In the genomic region with DNA sequence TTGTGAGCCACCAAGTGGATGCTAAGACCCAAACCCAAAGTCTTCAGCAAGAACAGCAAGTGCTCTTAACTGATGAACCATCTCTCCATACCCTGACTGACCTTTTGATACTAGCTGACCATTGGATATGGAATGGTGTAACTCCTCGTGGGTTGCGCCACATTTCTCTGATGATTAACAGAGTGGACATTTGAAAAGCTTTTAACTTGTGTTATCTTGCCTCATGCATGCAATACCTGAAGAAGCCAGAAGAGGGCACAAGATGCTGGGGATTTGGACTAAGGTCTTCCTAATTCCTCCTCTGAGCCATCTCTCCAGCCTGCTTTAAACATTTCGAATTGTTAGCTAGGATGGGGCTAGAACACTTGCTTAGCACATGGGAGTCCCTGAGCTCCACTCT, we compare ENCODE assay signal across 9 mouse cellular contexts. TPM values are rescaled to one million over a fixed set of nuclear protein-coding genes. Genes with fewer than 3 reads are reported as not detected.
DNase-seq lines count a peak whose midpoint lies in the region; ATAC-seq lines count a peak whose summit lies in the region.
"Had no signal": no experiment of that assay in that cellular context is flagged by ENCODE, and none has a peak within 500 bp of the region (broad histone marks: within the 10 kb centered on the region; RNA-seq: fewer than 3 reads in every experiment).

No protein-coding gene starts in this region.

- no peaks in the 10 kb centered on the region for H3K9me3 ChIP-seq in kidney, embryonic 14.5 days (ENCODE audit: control insufficient read depth, low read length)
- H3K9me3 ChIP-seq: embryonic facial prominence, embryonic 13.5 days had no signal

- WGBS in kidney, embryonic 14.5 days: 88% methylated on average over 3 of the region's 3 CpGs

- no peaks in the 10 kb centered on the region for H3K27me3 ChIP-seq in kidney, embryonic 14.5 days (ENCODE audit: control insufficient read depth, insufficient read depth, low read length)
- H3K27me3 ChIP-seq: embryonic facial prominence, embryonic 13.5 days had no signal

- no peak overlapping the region for H3K9ac ChIP-seq in kidney, embryonic 14.5 days (ENCODE audit: low read depth, low read length)
- H3K9ac ChIP-seq: embryonic facial prominence, embryonic 13.5 days had no signal

- no peak overlapping the region for H3K27ac ChIP-seq in kidney, embryonic 14.5 days (ENCODE audit: low read depth, low read length)
- H3K27ac ChIP-seq: embryonic facial prominence, embryonic 13.5 days had no signal

- no peaks in the 10 kb centered on the region for H3K4me1 ChIP-seq in kidney, embryonic 14.5 days (ENCODE audit: control insufficient read depth, insufficient read depth, low read length)
- H3K4me1 ChIP-seq: embryonic facial prominence, embryonic 13.5 days had no signal

- no peak overlapping the region for H3K4me2 ChIP-seq in kidney, embryonic 14.5 days (replicated peaks; ENCODE audit: low read depth, low read length)
- H3K4me2 ChIP-seq: embryonic facial prominence, embryonic 13.5 days had no signal

- H3K36me3 ChIP-seq in kidney, embryonic 14.5 days (ENCODE audit: control insufficient read depth, insufficient read depth, low read length): peaks cover 21% of the 10 kb centered on the region

- no peak overlapping the region for H3K4me3 ChIP-seq in kidney, embryonic 14.5 days (ENCODE audit: low read length)
- H3K4me3 ChIP-seq: embryonic facial prominence, embryonic 13.5 days had no signal

- no peak for ATAC-seq in kidney, embryonic 14.5 days (ENCODE audit: low FRiP score, low TSS enrichment)
- ATAC-seq in frontal cortex, adult (ENCODE audit: low TSS enrichment): peak; percentile 48

- DNase-seq in kidney, adult 11 months: peak; percentile 64
- peak; percentile 83 for DNase-seq in ES-CJ7 (ENCODE audit: low read depth, low spot score)
- peak; percentile 72 for DNase-seq in brain, adult 2 months (ENCODE audit: low read depth, low spot score)
- DNase-seq in layer of hippocampus, postnatal 14 days (ENCODE audit: low spot score in 2 of 2): peak; percentile 28 to 44
- DNase-seq in naive thymus-derived CD4-positive, alpha-beta T cell, adult 2 months (ENCODE audit: low read depth): peak; percentile 73
- DNase-seq in thymus, postnatal 36 days: peak; percentile 21 to 36

RNA-seq across cellular contexts. Expression of gene Habp4, which starts 19.3 kb away (rescaled TPM):
- 23.7 and 32.6 TPM in 2 replicates for polyA plus RNA-seq in kidney, embryonic 14.5 days (2014; fragmentation: Nextera tagmentation; extraction: Ambion mirVana)
- total RNA-seq in layer of hippocampus, postnatal 14 days (2021): 100 to 1,000 TPM; 141 to 146 TPM

RNA-seq across cellular contexts. Expression of gene Zfp367, which starts 27.9 kb away (rescaled TPM):
- polyA plus RNA-seq in kidney, embryonic 14.5 days (2014; fragmentation: Nextera tagmentation; extraction: Ambion mirVana): 13.6 and 21.4 TPM in 2 replicates
- total RNA-seq in layer of hippocampus, postnatal 14 days (2021): 10 to 100 TPM in 1 of 2 experiments, 1 to 10 TPM in 1; 9.7 to 10.2 TPM

RNA-seq across cellular contexts. Expression of gene Slc35d2, which starts 51.7 kb away (rescaled TPM):
- 5.5 TPM in 2 replicates for polyA plus RNA-seq in kidney, embryonic 14.5 days (2014; fragmentation: Nextera tagmentation; extraction: Ambion mirVana)
- total RNA-seq in layer of hippocampus, postnatal 14 days (2021): under 1 TPM; 0.74 to 0.85 TPM

Comparison
In these comparisons a context has a peak if more than half of its experiments do, and no peak if none do; other contexts are left out.
1. DNase-seq: peak in every context shown above with its lines; median percentile 83 in ES-CJ7; 73 in naive thymus-derived CD4-positive, alpha-beta T cell, adult 2 months; 72 in brain, adult 2 months; 64 in kidney, adult 11 months; 36 in layer of hippocampus, postnatal 14 days; 28 in thymus, postnatal 36 days.